Mouse (Mus musculus): ENCODE results near the gene Rps13.

Gene Rps13

DNA sequence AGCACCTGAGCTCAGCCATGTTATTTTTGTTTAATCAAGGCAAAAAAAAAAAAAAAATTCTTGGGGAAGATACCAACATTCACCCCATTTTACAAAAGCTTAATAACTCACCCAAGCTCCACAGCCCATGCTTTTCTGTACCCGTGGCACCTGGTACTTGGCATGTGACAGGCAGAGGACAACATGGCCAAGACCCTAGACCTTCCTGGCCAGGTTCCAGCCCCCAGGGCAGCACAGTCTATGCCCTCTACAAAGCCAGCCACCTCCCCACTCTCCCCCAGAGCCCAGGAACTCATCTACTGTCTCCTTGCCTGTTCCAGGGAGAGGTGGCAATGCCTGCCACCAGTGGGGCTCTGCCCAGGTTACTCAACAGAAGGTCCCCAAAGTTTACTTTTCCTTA, 43.4 kb downstream of the Rps13 start:
- DNase-seq: peak in 1 of 2 experiments; percentile 39

- no peak for DNase-seq
These were observed 45.0 kb downstream of the Rps13 start for GRCm38 (mm10) chr7:116288996-116289395.

- DNase-seq: no peak
These were observed 46.0 kb downstream of the Rps13 start for GRCm38 (mm10) chr7:116287959-116288358.

- no peak for DNase-seq
These were observed 47.2 kb downstream of the Rps13 start for GRCm38 (mm10) chr7:116286611-116287355.

DNA sequence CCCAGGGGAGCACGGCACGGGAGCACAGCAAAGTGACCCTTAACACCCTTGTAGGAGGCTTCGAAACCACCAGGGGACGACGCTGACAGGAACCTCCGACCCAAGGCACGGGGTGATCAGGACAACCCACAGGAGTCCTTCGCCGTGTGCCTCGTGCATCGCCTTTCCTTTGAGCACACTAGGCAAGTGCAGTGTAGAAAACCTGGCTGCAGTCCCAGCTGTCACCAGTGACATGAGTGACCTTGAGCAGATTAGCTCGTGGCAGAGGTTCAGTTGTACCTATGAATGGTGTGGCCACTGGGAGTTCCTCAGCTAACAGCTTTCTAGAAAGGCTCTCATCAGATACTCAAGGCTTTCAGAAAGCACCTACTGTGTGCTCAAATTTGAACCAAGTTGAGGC, 47.8 kb downstream of the Rps13 start:
- peak in 1 of 2 experiments; percentile 27 for DNase-seq

GRCm38 (mm10) chr7:116285216-116285615, 48.8 kb downstream of the Rps13 start:
- no peak for DNase-seq

- peak in 1 of 2 experiments; percentile 38 for DNase-seq
These were observed 51.2 kb downstream of the Rps13 start for GRCm38 (mm10) chr7:116282755-116283154.

Measured in cerebellum, postnatal 10 days (tissue).